Mouse (Mus musculus): ENCODE results near the gene Fam216b.

Gene Fam216b

DNA sequence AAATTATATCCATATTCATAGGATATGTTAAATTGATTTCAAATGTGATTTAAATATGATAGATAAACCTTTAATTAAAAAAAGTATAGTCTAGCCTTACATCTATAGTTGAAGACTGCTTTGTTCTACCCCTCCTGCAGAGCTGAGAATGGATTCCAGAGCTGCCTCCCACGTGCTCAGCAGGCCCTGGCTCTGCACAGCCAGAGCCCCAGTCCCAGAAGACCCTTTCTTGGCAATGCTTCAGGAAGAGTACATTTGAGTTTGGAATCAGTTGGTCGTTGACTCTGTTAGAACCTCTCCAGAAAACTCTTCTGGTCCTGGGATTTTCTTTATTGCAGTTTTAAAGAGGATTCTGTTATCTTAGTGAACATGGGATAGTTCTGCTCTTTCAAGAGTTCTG, 45.7 kb downstream of the Fam216b start:
- DNase-seq (ENCODE audit: low read depth): no peak

DNA sequence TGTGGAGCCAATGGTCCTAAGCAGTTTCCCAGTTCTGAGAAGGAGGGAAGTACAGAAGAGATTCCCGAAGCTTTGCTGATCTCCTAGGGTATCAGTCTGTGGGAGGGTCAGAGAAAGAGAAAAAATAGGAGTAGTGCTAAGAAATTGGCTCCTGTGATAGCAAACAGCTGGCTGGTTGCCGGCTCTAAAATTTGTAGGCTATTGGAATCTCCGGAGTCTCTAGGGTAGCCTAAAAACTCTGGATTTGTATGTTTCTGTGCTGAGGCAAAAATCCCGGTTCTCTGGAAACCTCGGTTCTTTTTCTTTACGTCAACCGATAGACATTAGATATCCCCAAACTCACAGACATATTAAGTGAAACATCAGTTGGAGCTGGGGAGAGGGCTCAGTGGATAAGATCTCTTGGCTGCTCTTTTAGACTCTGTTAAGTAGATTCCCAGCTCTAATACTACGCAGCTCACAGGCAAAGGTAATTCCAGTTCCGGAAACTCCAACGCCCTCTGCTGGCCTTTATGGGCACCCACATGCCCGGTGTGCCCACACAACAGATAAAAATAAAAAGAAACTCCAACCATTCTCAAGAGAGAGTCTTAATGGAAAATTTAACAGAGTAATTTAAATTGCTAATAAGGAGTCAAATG, 46.8 kb downstream of the Fam216b start:
- DNase-seq (ENCODE audit: low read depth): no peak

DNA sequence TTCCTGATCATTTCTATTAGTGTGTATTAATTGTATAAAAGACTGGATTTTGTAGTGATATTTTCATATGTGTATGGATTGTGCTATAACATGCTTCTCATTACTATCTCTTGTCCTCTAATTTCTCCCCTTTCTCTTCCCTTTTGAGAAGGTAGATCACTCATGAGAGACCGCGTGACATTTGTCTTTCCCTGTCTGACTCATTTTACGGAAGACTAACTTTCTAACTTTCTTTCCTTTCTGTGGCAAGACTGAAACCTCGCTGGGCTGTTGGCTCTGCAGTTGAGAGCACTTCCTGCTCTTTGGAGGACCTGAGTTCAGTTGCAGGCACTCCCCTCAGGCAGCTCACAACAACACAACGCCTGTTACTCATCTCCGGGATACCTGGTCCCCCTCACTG, 48.2 kb downstream of the Fam216b start:
- no peak for DNase-seq (ENCODE audit: low read depth)

DNA sequence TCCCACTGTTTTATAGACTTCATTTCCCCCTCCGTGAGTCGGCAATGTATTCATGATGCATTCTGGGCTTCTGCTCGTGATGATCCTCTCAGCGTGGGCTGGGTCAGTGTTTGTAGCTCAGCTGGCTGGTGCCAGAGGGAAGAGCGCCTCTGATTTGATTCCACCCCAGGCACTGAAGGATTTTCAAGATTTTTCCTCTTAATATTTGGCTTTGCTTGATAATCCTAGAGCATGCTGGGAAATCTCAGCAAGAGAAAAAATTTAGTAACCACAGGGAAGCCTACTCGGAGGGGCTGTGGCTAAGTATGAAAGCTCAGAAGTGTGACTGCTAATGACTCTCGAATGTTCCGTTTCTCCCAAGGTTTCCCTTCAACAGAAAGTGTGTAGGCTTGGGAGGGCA, 49.9 kb downstream of the Fam216b start:
- no peak for DNase-seq (ENCODE audit: low read depth)
